Mouse (Mus musculus) heart, embryonic 11.5 days (tissue): ENCODE measurements at regions not wholly inside any gene's neighbourhood (a gene's known extent, or its start where the extent isn't known, plus 50 kb on each side); places are given as distances from the start of the nearest gene placed in this dataset.

ENCODE experiments used
- ATAC-seq: fragments of 200-750 bp; cut with Nextera tagmentation; replicated peaks from 2 replicates; pipeline ENCODE4 v1.8.0; 2017; ENCODE audit warnings: moderate library complexity; ENCODE audit not compliant: insufficient number of reproducible peaks, low FRiP score, low TSS enrichment
- H3K27ac ChIP-seq: fragments of 300-500 bp; sonication (generic); 2 replicates; pipeline ENCODE4 v1.5.1; 2014; ENCODE audit warnings: mild to moderate bottlenecking, low read depth, low read length
- H3K27me3 ChIP-seq: fragments of 300-500 bp; sonication (generic); 2 replicates; pipeline ENCODE4 v1.6.1; 2014; ENCODE audit warnings: mild to moderate bottlenecking, low read length, mixed read lengths; ENCODE audit not compliant: control insufficient read depth, insufficient read depth
- H3K36me3 ChIP-seq: fragments of 300-500 bp; sonication (generic); 2 replicates; pipeline ENCODE4 v1.6.1; 2014; ENCODE audit warnings: mild to moderate bottlenecking, low read length, moderate library complexity, mixed read lengths; ENCODE audit not compliant: control insufficient read depth, insufficient read depth
- H3K4me1 ChIP-seq: fragments of 300-500 bp; sonication (generic); 2 replicates; pipeline ENCODE4 v1.6.1; 2014; ENCODE audit warnings: low read length; ENCODE audit not compliant: control insufficient read depth, insufficient read depth
- H3K4me2 ChIP-seq: fragments of 300-500 bp; sonication (generic); 2 replicates; pipeline ENCODE4 v1.6.1; 2014; ENCODE audit warnings: mild to moderate bottlenecking, moderate library complexity
- H3K4me3 ChIP-seq: fragments of 300-500 bp; sonication (generic); 2 replicates; pipeline ENCODE4 v1.5.1; 2014; ENCODE audit warnings: low read depth, low read length
- H3K9ac ChIP-seq: fragments of 300-500 bp; sonication (generic); 2 replicates; pipeline ENCODE4 v1.6.1; 2014; ENCODE audit warnings: mild to moderate bottlenecking, low read depth, low read length, moderate library complexity
- H3K9me3 ChIP-seq: fragments of 300-500 bp; sonication (generic); replicated peaks from 2 replicates; pipeline ENCODE4 v1.6.1; 2016; ENCODE audit warnings: low read length; ENCODE audit not compliant: control insufficient read depth
- WGBS: fragments of 180-500 bp; shearing (Covaris S2); extraction: QIAGEN DNeasy Blood & Tissue Kit; methylation state at CpG from one replicate; pipeline ENCODE4 v1.1.7; 2014; ENCODE audit not compliant: insufficient replicate concordance; 5-methylcytosine and 5-hydroxymethylcytosine counted together

GRCm38 (mm10) chr3:39115441-39115840, 228.7 kb downstream of the Fat4 start:
- Histone ChIP-seq H3K27me3 (no peaks in the 10 kb centered on the region), H3K4me2 (no peak overlapping the region), H3K27ac (no peak overlapping the region), H3K4me3 (no peak overlapping the region), H3K4me1 (no peaks in the 10 kb centered on the region), H3K9me3 (0 out of 2 replicates have a peak, but pooled peaks cover 2% of the 10 kb centered on the region), H3K36me3 (no peaks in the 10 kb centered on the region), H3K9ac (no peak overlapping the region)
- no peak for ATAC-seq
- 70% methylated on average over 1 of the region's 1 CpGs for WGBS

- no peak for ATAC-seq
- 88% methylated on average over 1 of the region's 1 CpGs for WGBS
- Histone ChIP-seq H3K27me3 (no peaks in the 10 kb centered on the region), H3K27ac (no peak overlapping the region), H3K9ac (no peak overlapping the region), H3K9me3 (peaks cover 4% of the 10 kb centered on the region; the same call in 1 of the 2 replicates), H3K4me3 (no peak overlapping the region), H3K4me2 (no peak overlapping the region), H3K36me3 (no peaks in the 10 kb centered on the region), H3K4me1 (no peaks in the 10 kb centered on the region)
Measured at GRCm38 (mm10) chr3:39122250-39122649, 235.5 kb downstream of the Fat4 start.

DNA sequence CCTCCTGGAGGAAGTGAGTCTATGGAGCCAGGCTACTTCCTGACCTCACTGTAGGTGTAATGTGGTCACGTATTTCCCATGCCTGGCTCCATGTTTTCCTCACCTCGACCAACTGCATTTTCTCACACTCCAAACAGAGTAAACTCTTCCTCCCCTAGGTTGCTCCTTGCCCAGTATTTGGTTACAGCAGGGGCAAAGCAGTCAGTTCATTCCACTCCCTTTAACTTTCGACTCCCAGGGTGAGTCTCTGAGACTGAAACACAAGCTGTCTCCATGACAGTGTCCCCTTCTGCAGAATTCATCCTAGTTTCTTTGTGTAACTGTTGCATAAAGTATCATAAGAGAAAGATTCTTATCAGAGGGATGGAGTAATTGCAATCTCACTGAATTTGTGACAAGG, 243.8 kb downstream of the Fat4 start:
- 73% methylated on average over 3 of the region's 3 CpGs for WGBS

GRCm38 (mm10) chr3:39165006-39165667, 278.4 kb downstream of the Fat4 start:
- no peak overlapping the region for H3K4me2 ChIP-seq
- no peak for ATAC-seq
- H3K27ac ChIP-seq: no peak overlapping the region
- no peak overlapping the region for H3K4me3 ChIP-seq
- no peaks in the 10 kb centered on the region for H3K9me3 ChIP-seq
- H3K36me3 ChIP-seq: no peaks in the 10 kb centered on the region
- H3K9ac ChIP-seq: no peak overlapping the region
- WGBS: 77% methylated on average over 6 of the region's 6 CpGs
- H3K27me3 ChIP-seq: no peaks in the 10 kb centered on the region
- H3K4me1 ChIP-seq: no peaks in the 10 kb centered on the region

More for the DNA sequence above, 243.8 kb downstream of the Fat4 start:
- Histone ChIP-seq H3K4me2 (no peak overlapping the region), H3K4me3 (no peak overlapping the region), H3K27me3 (no peaks in the 10 kb centered on the region), H3K9ac (no peak overlapping the region), H3K36me3 (no peaks in the 10 kb centered on the region), H3K9me3 (peaks cover 4% of the 10 kb centered on the region; the same call in 1 of the 2 replicates), H3K4me1 (no peaks in the 10 kb centered on the region), H3K27ac (no peak overlapping the region)
- no peak for ATAC-seq

DNA sequence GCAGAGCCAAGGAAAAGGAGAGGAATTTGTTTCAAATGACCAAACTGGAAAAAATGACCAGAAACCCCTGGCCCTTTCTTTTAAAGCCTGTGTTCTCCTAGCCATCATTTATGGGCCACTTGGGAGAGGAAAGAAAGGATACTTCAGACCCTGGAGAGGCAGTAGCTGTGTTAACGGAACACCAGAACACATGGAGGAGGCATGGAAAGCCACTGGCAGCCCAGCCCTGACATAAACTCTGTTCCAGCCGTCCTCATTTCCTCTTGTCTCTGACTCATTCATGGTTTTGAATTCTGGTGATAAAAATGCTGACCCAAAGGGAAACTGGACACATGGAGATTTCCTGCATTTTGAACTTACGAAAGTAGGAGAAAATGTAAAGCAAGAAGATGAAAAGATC, 295.9 kb downstream of the Fat4 start:
- no peak overlapping the region for H3K27ac ChIP-seq

DNA sequence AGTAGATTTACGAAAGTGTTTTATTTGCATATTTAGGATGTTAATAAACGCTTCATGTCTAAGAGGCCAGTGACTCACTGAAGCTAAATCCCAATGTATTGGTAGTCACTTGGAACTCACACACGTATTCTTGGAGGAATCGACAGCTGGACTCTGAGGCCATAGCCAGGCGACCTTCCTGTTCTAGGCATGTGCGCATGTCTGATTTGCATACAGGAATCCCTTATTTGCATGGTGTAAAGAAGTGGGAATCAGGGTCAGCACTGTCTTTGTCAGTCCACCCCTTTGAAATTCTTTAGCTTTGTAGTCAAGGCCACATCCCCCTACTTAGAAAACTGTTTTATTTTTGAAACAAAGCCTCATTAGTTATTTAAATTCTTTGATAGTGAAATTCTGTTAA, 308.4 kb downstream of the Fat4 start:
- Histone ChIP-seq H3K27ac (no peak overlapping the region), H3K4me3 (no peak overlapping the region), H3K9ac (no peak overlapping the region), H3K4me1 (no peaks in the 10 kb centered on the region), H3K36me3 (no peaks in the 10 kb centered on the region), H3K4me2 (no peak overlapping the region), H3K9me3 (no peaks in the 10 kb centered on the region), H3K27me3 (no peaks in the 10 kb centered on the region)
- no peak for ATAC-seq
- 84% methylated on average over 6 of the region's 6 CpGs for WGBS

More for the DNA sequence above, 295.9 kb downstream of the Fat4 start:
- Histone ChIP-seq H3K36me3 (no peaks in the 10 kb centered on the region), H3K4me2 (no peak overlapping the region), H3K4me1 (no peaks in the 10 kb centered on the region), H3K4me3 (no peak overlapping the region), H3K27me3 (no peaks in the 10 kb centered on the region), H3K9ac (no peak overlapping the region), H3K9me3 (peaks cover 8% of the 10 kb centered on the region; the same call in 1 of the 2 replicates)
- ATAC-seq: no peak
- WGBS: 53% methylated on average over 3 of the region's 3 CpGs

GRCm38 (mm10) chr3:39202662-39203061, 315.9 kb downstream of the Fat4 start:
- Histone ChIP-seq H3K9me3 (no peaks in the 10 kb centered on the region), H3K9ac (no peak overlapping the region), H3K27me3 (no peaks in the 10 kb centered on the region), H3K4me2 (no peak overlapping the region), H3K4me1 (no peaks in the 10 kb centered on the region), H3K4me3 (no peak overlapping the region), H3K36me3 (no peaks in the 10 kb centered on the region), H3K27ac (no peak overlapping the region)
- no peak for ATAC-seq
- WGBS: 78% methylated on average over 7 of the region's 7 CpGs

DNA sequence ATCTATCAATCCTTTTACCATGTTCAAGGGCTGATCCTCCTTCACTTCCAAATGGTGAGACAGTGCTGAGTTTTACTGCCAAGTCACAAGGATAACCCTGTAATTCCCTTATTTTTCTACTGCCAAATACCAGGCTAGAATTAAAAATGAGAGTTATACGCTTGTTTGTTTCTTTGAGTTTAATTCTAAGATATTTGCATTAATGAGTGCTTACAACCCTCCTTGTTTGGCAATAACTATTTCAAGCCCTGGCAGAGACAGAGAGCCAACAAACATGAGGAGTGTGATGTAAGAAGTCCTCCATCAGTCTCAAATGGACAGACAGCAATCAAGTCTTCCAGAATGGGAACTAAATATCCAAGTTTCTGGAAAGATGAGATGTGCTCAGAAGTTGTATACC, 321.9 kb downstream of the Fat4 start:
- 85% methylated on average over 1 of the region's 1 CpGs for WGBS
- Histone ChIP-seq H3K9ac (no peak overlapping the region), H3K36me3 (no peaks in the 10 kb centered on the region), H3K9me3 (no peaks in the 10 kb centered on the region), H3K4me3 (no peak overlapping the region), H3K4me1 (peaks cover 6% of the 10 kb centered on the region), H3K27ac (no peak overlapping the region), H3K4me2 (no peak overlapping the region), H3K27me3 (no peaks in the 10 kb centered on the region)
- ATAC-seq: no peak
